Mouse (Mus musculus) left cerebral cortex, adult 8-10 months (tissue): ENCODE measurements around the gene Lpin3. TPM values are rescaled to one million over a fixed set of nuclear protein-coding genes. Genes with fewer than 3 reads are reported as not detected.

Experiments used
- DNase-seq, 2 experiments: peaks; one replicate each; pipeline ENCODE4 v3.0.0; 2022; ENCODE audit warnings: low spot score in 2 of 2
- total RNA-seq, 4 experiments: library from RNA; stranded (reverse); gene quantifications; 2 replicates each; pipeline ENCODE4 v1.2.4; 2022

Gene Lpin3
- total RNA-seq, 4 experiments from 2014 or later: 0.76 to 1.2 (median 1.0) TPM

- no peak for DNase-seq
These were observed 51.9 kb downstream of the Lpin3 start for GRCm38 (mm10) chr2:160932325-160932724.

GRCm38 (mm10) chr2:160932981-160933380, 52.5 kb downstream of the Lpin3 start:
- no peak for DNase-seq

- no peak for DNase-seq
These were observed 53.4 kb downstream of the Lpin3 start for GRCm38 (mm10) chr2:160933890-160934289.

- DNase-seq: no peak
These were observed 54.0 kb downstream of the Lpin3 start for GRCm38 (mm10) chr2:160934451-160934850.

- no peak for DNase-seq
These were observed 60.6 kb downstream of the Lpin3 start for GRCm38 (mm10) chr2:160940930-160941709.

GRCm38 (mm10) chr2:160942443-160942842, 62.0 kb downstream of the Lpin3 start:
- no peak for DNase-seq

- no peak for DNase-seq
These were observed 71.1 kb downstream of the Lpin3 start for GRCm38 (mm10) chr2:160951595-160951994.

- DNase-seq: no peak
These were observed 72.8 kb downstream of the Lpin3 start for GRCm38 (mm10) chr2:160953131-160953873.

GRCm38 (mm10) chr2:160954541-160954940, 74.1 kb downstream of the Lpin3 start:
- DNase-seq: no peak

GRCm38 (mm10) chr2:160955331-160955730, 74.9 kb downstream of the Lpin3 start:
- peak in 1 of 2 experiments; percentile 46 for DNase-seq

Other genes with a start within 250 kb of the Lpin3 start
- gene Top1, start 234.8 kb upstream of the Lpin3 start, total RNA-seq: 10 to 100 TPM; 65.3 to 71.3 (median 70.4) TPM
- gene Plcg1, start 149.4 kb upstream of the Lpin3 start, total RNA-seq: 100 to 1,000 TPM; 103 to 121 (median 114) TPM
- 10 to 100 TPM; 55.1 to 71.0 (median 64.2) TPM for gene Zhx3, start 7.7 kb upstream of the Lpin3 start, total RNA-seq
- gene Emilin3, start 31.7 kb downstream of the Lpin3 start, total RNA-seq: under 1 TPM; 0.19 to 0.51 (median 0.32) TPM
- 10 to 100 TPM; 62.9 to 77.7 (median 70.2) TPM for gene Chd6, start 228.4 kb downstream of the Lpin3 start, total RNA-seq